Mouse (Mus musculus) limb, embryonic 14.5 days (tissue): ENCODE results near the gene Ptdss2. TPM values are rescaled to one million over a fixed set of nuclear protein-coding genes. Genes with fewer than 3 reads are reported as not detected.

Source experiments
- ATAC-seq: fragments of 200-750 bp; cut with Nextera tagmentation; 2 replicates; pipeline ENCODE4 v1.8.0; 2017; ENCODE audit warnings: low read depth, moderate number of reproducible peaks, moderate TSS enrichment; ENCODE audit not compliant: low FRiP score
- DNase-seq: peaks from one replicate; pipeline ENCODE4 v3.0.0-alpha.2; 2015; ENCODE audit warnings: low spot score
- H3K27ac ChIP-seq: fragments of 300-500 bp; sonication (generic); replicated peaks from 2 replicates; pipeline ENCODE4 v1.5.1; 2014; ENCODE audit warnings: low read depth, mild to moderate bottlenecking, low read length, moderate library complexity, mixed read lengths
- H3K27me3 ChIP-seq: fragments of 300-500 bp; sonication (generic); 2 replicates; pipeline ENCODE4 v1.6.1; 2014; ENCODE audit warnings: low read length, mixed read lengths; ENCODE audit not compliant: control insufficient read depth, insufficient read depth
- H3K36me3 ChIP-seq: fragments of 300-500 bp; sonication (generic); 2 replicates; pipeline ENCODE4 v1.6.1; 2014; ENCODE audit warnings: mild to moderate bottlenecking, low read length, moderate library complexity, mixed read lengths; ENCODE audit not compliant: control insufficient read depth, insufficient read depth
- H3K4me1 ChIP-seq: fragments of 300-500 bp; sonication (generic); 2 replicates; pipeline ENCODE4 v1.6.1; 2014; ENCODE audit warnings: antibody characterized with exemption, low read length, mixed read lengths; ENCODE audit not compliant: control insufficient read depth, insufficient read depth
- H3K4me2 ChIP-seq: fragments of 300-500 bp; sonication (generic); replicated peaks from 2 replicates; pipeline ENCODE4 v1.6.1; 2014; ENCODE audit warnings: low read depth, mild to moderate bottlenecking, low read length, moderate library complexity; ENCODE audit not compliant: severe bottlenecking
- H3K4me3 ChIP-seq: fragments of 300-500 bp; sonication (generic); replicated peaks from 2 replicates; pipeline ENCODE4 v1.5.1; 2014; ENCODE audit warnings: low read length
- H3K9ac ChIP-seq: fragments of 300-500 bp; sonication (generic); 2 replicates; pipeline ENCODE4 v1.6.1; 2014; ENCODE audit warnings: mild to moderate bottlenecking, low read depth, low read length, moderate library complexity; ENCODE audit not compliant: severe bottlenecking
- H3K9me3 ChIP-seq: fragments of 300-500 bp; sonication (generic); 2 replicates; pipeline ENCODE4 v1.6.1; 2016; ENCODE audit warnings: low read length; ENCODE audit not compliant: control insufficient read depth
- POLR2A ChIP-seq: fragments of 200-500 bp; IDR thresholded peaks from 2 replicates; pipeline ENCODE4 v1.8.0; 2012; ENCODE audit warnings: inconsistent platforms, mild to moderate bottlenecking, moderate library complexity, borderline replicate concordance; ENCODE audit not compliant: insufficient read depth, insufficient read length; ENCODE audit errors: extremely low read depth
- whole genome bisulfite sequencing: fragments of 180-500 bp; shearing (Covaris S2); extraction: QIAGEN DNeasy Blood & Tissue Kit; methylation state at CpG from one replicate; pipeline ENCODE4 v1.1.7; 2014; 5-methylcytosine and 5-hydroxymethylcytosine counted together
- polyA plus RNA-seq, 2 experiments: library from polyadenylated mRNA; depleted of rRNA in 1 of 2; stranded (reverse) in 1 of 2; unstranded in 1 of 2; fragments of >200 nt; fragmentation: Nextera tagmentation in 1 of 2; extraction: Ambion mirVana in 1 of 2; gene quantifications; 2 replicates each; pipeline versions ENCODE4 v1.2.1 to v1.2.3; 2012 to 2014

The Ptdss2 gene
- polyA plus RNA-seq, 2 experiments = 49.2 to 67.8 TPM

DNA sequence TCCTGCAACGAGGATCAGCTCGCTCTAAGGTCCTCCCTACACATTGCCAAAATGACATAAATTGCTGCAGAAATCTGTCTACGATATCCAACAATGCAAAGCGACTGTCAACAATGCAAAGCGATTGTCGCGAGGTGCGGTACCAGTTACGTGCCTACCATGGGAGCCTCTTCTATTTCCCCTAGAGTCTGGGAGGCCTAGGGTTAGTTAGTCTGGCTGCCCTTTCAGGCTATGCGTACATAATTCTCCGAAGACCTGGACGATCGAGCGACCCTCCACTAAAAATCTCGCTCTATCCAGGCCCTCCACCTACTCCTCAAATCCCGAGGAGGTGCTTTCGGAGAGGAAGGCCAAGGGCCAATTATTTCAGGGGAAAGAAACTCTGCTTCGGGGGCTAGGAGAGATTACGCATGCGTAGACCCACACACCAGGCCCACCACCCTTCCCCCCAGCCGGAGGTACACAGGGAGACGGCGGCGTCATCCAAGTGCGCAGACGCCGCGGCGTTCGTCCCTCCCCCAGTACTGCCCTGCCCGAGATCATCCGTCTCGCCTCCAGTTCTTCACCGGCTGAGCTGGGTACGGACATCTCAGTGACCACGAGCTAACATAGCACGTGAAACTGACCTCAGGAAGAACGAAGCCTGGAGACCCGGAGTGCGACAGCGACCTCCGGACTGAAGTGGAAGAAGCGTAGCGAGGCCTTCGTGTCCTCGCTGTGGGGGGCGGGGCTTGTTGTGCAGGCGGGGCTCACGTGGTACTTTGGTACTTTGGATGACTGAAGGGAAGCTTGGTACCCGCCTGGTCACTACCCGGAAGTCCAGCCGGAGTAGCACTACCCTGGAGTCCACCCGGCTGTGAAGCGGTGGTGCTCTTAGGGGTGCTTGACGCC lies 50.2 kb downstream of the Ptdss2 start, which contains the start of gene Rnh1:
Gene Rnh1, minus strand, starts transcription at position 742 of the 891 bp plus-strand sequence.
- peaks cover 13% of the 10 kb centered on the region for H3K4me1 ChIP-seq
- peak; percentile 95 for ATAC-seq
- H3K27ac ChIP-seq = peak within 1 kb of the TSS; percentile 90
- H3K9ac ChIP-seq = peak within 1 kb of the TSS; percentile 71
- H3K27me3 ChIP-seq = no peaks in the 10 kb centered on the region; the same call in 1 of the 2 replicates
- peak; percentile 97 for DNase-seq
- peak; percentile 69; the same call in 1 of the 2 replicates for TF ChIP-seq POLR2A
- WGBS = 4% methylated on average over 53 of the region's 55 CpGs
- H3K36me3 ChIP-seq = no peaks in the 10 kb centered on the region
- no peaks in the 10 kb centered on the region for H3K9me3 ChIP-seq
- peak within 1 kb of the TSS; percentile 85 for H3K4me2 ChIP-seq
- H3K4me3 ChIP-seq = peak within 1 kb of the TSS; percentile 59

DNA sequence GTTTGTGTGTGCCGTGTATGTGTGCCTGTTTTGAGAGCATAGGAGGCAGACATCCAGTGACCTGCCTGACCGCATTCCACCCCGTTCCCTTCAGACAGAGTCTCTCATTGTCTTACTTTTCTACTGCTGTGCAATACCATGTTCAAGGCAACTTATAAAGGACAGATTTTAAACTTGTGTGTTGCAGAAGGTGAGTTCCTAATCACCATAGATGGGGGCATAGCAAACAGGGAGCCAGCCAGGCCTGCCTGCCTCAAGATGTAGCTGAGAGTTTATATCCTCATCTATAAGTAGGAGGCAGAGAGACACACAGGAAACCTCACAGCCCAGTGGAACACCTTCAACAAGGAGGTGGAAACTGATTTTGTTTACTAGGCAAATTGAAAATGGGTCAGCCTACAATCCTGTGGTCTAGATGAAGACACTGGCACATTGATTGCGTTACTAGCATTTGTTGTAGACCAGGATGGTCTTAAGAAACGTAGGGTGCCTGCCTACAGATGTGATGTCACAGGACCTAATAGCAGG lies 51.2 kb downstream of the Ptdss2 start:
- Histone ChIP-seq H3K9me3 (no peaks in the 10 kb centered on the region), H3K27me3 (no peaks in the 10 kb centered on the region; the same call in 1 of the 2 replicates), H3K27ac (peak overlapping the region; percentile 90), H3K9ac (peak overlapping the region; percentile 71; the same call in 1 of the 2 replicates), H3K4me3 (peak overlapping the region; percentile 59), H3K4me1 (peaks cover 6% of the 10 kb centered on the region; the same call in 1 of the 2 replicates), H3K4me2 (peak overlapping the region; percentile 85), H3K36me3 (no peaks in the 10 kb centered on the region)
- WGBS = 76% methylated on average over 5 of the region's 5 CpGs
- TF ChIP-seq POLR2A = no peak
- ATAC-seq (no peak), DNase-seq (no peak)

DNA sequence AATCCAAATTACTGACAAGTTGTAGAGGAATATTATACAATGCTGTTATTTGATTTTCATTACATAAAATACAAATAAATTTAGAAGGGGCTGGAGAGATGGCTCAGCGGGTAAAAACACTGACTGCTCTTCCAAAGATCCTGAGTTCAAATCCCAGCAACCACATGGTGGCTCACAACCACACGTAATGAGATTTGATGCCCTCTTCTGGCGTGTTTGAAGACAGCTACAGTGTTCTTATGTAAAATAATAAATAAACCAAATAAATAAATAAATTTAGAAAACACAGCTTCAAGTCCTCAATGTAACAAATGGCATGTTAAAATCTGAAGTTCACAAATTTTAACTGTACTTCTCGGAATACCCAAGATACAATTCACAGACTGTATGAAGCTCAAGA lies 52.9 kb downstream of the Ptdss2 start:
- WGBS = 91% methylated on average over 4 of the region's 4 CpGs
- DNase-seq = no peak

DNA sequence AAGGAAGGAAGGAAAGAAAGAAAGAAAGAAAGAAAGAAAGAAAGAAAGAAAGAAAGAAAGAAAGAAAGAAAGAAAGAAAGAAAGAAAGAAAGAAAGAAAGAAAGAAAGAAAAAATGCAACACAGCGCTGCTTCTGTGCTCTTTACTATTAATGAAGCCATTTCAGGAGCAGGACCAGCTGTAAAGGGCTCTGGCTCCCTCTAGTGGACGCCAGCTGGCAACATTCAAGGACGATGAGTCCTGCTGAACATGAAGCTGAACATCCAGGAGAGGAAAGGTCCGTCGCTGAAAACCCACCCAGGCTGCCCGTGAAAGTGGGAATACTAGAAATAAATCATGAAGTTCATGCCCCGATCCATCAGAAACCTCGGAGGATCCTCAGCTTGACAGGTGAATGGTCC lies 54.0 kb downstream of the Ptdss2 start:
- no peak for TF ChIP-seq POLR2A
- ATAC-seq (no peak), DNase-seq (peak; percentile 90)
- no peak overlapping the region for H3K27ac ChIP-seq
- no peaks in the 10 kb centered on the region for H3K9me3 ChIP-seq
- no peaks in the 10 kb centered on the region for H3K36me3 ChIP-seq
- no peak overlapping the region for H3K4me3 ChIP-seq
- H3K4me1 ChIP-seq = peaks cover 6% of the 10 kb centered on the region; the same call in 1 of the 2 replicates
- H3K9ac ChIP-seq = no peak overlapping the region
- no peak overlapping the region for H3K4me2 ChIP-seq
- no peaks in the 10 kb centered on the region; the same call in 1 of the 2 replicates for H3K27me3 ChIP-seq
- 1% methylated on average over 8 of the region's 8 CpGs for WGBS

More for the DNA sequence above, 52.9 kb downstream of the Ptdss2 start:
- Histone ChIP-seq H3K9me3 (no peaks in the 10 kb centered on the region), H3K36me3 (no peaks in the 10 kb centered on the region), H3K27ac (no peak overlapping the region), H3K4me3 (no peak overlapping the region), H3K9ac (no peak overlapping the region), H3K4me1 (peaks cover 6% of the 10 kb centered on the region; the same call in 1 of the 2 replicates), H3K27me3 (no peaks in the 10 kb centered on the region; the same call in 1 of the 2 replicates), H3K4me2 (no peak overlapping the region)
- TF ChIP-seq POLR2A = no peak
- ATAC-seq = no peak

DNA sequence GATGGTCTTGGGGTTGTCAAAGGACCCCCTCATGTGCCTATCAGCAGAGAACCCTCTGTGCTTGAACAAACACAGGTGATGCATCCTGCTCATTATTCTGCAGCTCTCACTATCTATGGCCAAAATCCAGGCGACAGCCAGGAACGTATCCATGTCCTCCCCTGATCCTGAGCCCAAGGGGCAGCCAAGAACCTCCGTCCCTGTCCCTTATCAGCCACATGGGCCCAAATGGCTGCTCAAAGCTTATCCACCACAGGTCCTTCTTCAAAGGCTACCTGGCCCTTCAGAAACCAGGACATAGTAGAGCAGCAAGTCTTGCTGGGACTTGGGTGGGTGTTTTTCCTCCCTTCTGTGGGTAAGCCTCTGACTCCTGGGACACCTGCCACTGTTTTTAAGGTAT lies 66.0 kb downstream of the Ptdss2 start:
- ATAC-seq (no peak), DNase-seq (no peak)
- Histone ChIP-seq H3K9me3 (no peaks in the 10 kb centered on the region), H3K9ac (no peak overlapping the region), H3K4me1 (peaks cover 9% of the 10 kb centered on the region), H3K4me3 (no peak overlapping the region), H3K36me3 (peaks cover 35% of the 10 kb centered on the region), H3K27me3 (no peaks in the 10 kb centered on the region), H3K4me2 (no peak overlapping the region), H3K27ac (no peak overlapping the region)
- 91% methylated on average over 3 of the region's 3 CpGs for WGBS
- no peak for TF ChIP-seq POLR2A
